Mouse (Mus musculus) E14TG2a.4 (cell line): Measurements from ENCODE around the gene Thada.

ENCODE experiments used
- H3K27me3 ChIP-seq: 2 replicates; pipeline ENCODE4 v1.6.1; 2014; ENCODE audit warnings: low read length, control low read depth; ENCODE audit not compliant: insufficient read depth
- H3K36me3 ChIP-seq: 2 replicates; pipeline ENCODE4 v1.6.1; 2014; ENCODE audit warnings: low read length, control low read depth; ENCODE audit not compliant: insufficient read depth
- H3K4me1 ChIP-seq: replicated peaks from 2 replicates; pipeline ENCODE4 v1.6.1; 2014; ENCODE audit warnings: low read depth, low read length, control low read depth
- H3K4me3 ChIP-seq: replicated peaks from 2 replicates; pipeline ENCODE4 v1.5.1; 2014; ENCODE audit warnings: mild to moderate bottlenecking, low read length
- H3K9me3 ChIP-seq: 2 replicates; pipeline ENCODE4 v1.6.1; 2014; ENCODE audit warnings: low read length, control low read depth
- CTCF ChIP-seq: conservative IDR thresholded peaks from 2 replicates; pipeline ENCODE4 v1.5.1; 2014; ENCODE audit warnings: low read length
- NANOG ChIP-seq: IDR thresholded peaks from 2 replicates; pipeline ENCODE4 v1.6.1; 2014; ENCODE audit warnings: borderline replicate concordance, low read length, mixed read lengths
- POU5F1 ChIP-seq: IDR thresholded peaks from 2 replicates; pipeline ENCODE4 v1.6.1; 2014; ENCODE audit warnings: low read length, borderline replicate concordance

The Thada gene

GRCm38 (mm10) chr17:84217696-84218095 lies 248.3 kb downstream of the Thada start:
- Histone ChIP-seq H3K9me3 (no peaks in the 10 kb centered on the region), H3K27me3 (no peaks in the 10 kb centered on the region), H3K36me3 (peaks cover 87% of the 10 kb centered on the region), H3K4me1 (peaks cover 8% of the 10 kb centered on the region; the same call in 1 of the 2 replicates), H3K4me3 (no peak overlapping the region)
- TF ChIP-seq NANOG (no peak), POU5F1 (no peak), CTCF (no peak)

GRCm38 (mm10) chr17:84215264-84215960 lies 250.6 kb downstream of the Thada start:
- peaks cover 85% of the 10 kb centered on the region for H3K36me3 ChIP-seq
- H3K27me3 ChIP-seq: no peaks in the 10 kb centered on the region
- peaks cover 8% of the 10 kb centered on the region; the same call in 1 of the 2 replicates for H3K4me1 ChIP-seq
- H3K4me3 ChIP-seq: no peak overlapping the region
- TF ChIP-seq NANOG (no peak), POU5F1 (no peak), CTCF (no peak)
- no peaks in the 10 kb centered on the region for H3K9me3 ChIP-seq

GRCm38 (mm10) chr17:84213464-84213863 lies 252.5 kb downstream of the Thada start:
- H3K36me3 ChIP-seq: peaks cover 77% of the 10 kb centered on the region
- H3K4me3 ChIP-seq: no peak overlapping the region
- TF ChIP-seq CTCF (no peak), NANOG (no peak), POU5F1 (no peak)
- H3K9me3 ChIP-seq: no peaks in the 10 kb centered on the region
- H3K27me3 ChIP-seq: no peaks in the 10 kb centered on the region
- no peaks in the 10 kb centered on the region for H3K4me1 ChIP-seq

- no peak for TF ChIP-seq POU5F1
- no peak for TF ChIP-seq NANOG
- no peak for TF ChIP-seq CTCF
- Histone ChIP-seq H3K4me1 (peaks cover 21% of the 10 kb centered on the region), H3K9me3 (0 out of 2 replicates have a peak, but pooled peaks cover 5% of the 10 kb centered on the region), H3K36me3 (peaks cover 64% of the 10 kb centered on the region), H3K4me3 (no peak overlapping the region), H3K27me3 (no peaks in the 10 kb centered on the region)
Observed at GRCm38 (mm10) chr17:84207611-84208010, 258.4 kb downstream of the Thada start.

GRCm38 (mm10) chr17:84206239-84206638 lies 259.8 kb downstream of the Thada start:
- Histone ChIP-seq H3K4me3 (no peak overlapping the region), H3K36me3 (peaks cover 53% of the 10 kb centered on the region), H3K27me3 (no peaks in the 10 kb centered on the region), H3K9me3 (0 out of 2 replicates have a peak, but pooled peaks cover 5% of the 10 kb centered on the region), H3K4me1 (peaks cover 21% of the 10 kb centered on the region)
- TF ChIP-seq POU5F1: no peak

GRCm38 (mm10) chr17:84204962-84205361 lies 261.0 kb downstream of the Thada start:
- Histone ChIP-seq H3K9me3 (0 out of 2 replicates have a peak, but pooled peaks cover 5% of the 10 kb centered on the region), H3K36me3 (peaks cover 58% of the 10 kb centered on the region), H3K4me3 (no peak overlapping the region), H3K27me3 (no peaks in the 10 kb centered on the region), H3K4me1 (peaks cover 21% of the 10 kb centered on the region)
- TF ChIP-seq CTCF: no peak
- no peak for TF ChIP-seq NANOG
- no peak for TF ChIP-seq POU5F1

- Histone ChIP-seq H3K27me3 (no peaks in the 10 kb centered on the region), H3K4me3 (no peak overlapping the region), H3K4me1 (peaks cover 21% of the 10 kb centered on the region), H3K9me3 (0 out of 2 replicates have a peak, but pooled peaks cover 5% of the 10 kb centered on the region), H3K36me3 (peaks cover 57% of the 10 kb centered on the region)
- TF ChIP-seq CTCF: no peak
- no peak for TF ChIP-seq NANOG
- no peak for TF ChIP-seq POU5F1
Observed at GRCm38 (mm10) chr17:84203340-84203739, 262.7 kb downstream of the Thada start.

GRCm38 (mm10) chr17:84201183-84201582 lies 264.8 kb downstream of the Thada start:
- TF ChIP-seq CTCF (no peak), POU5F1 (no peak), NANOG (no peak)

More at GRCm38 (mm10) chr17:84201183-84201582, 264.8 kb downstream of the Thada start:
- Histone ChIP-seq H3K27me3 (no peaks in the 10 kb centered on the region), H3K4me3 (no peak overlapping the region), H3K4me1 (peaks cover 21% of the 10 kb centered on the region), H3K36me3 (peaks cover 57% of the 10 kb centered on the region), H3K9me3 (0 out of 2 replicates have a peak, but pooled peaks cover 5% of the 10 kb centered on the region)
